Mouse (Mus musculus): Measurements from ENCODE around the gene Acot7.

- TF ChIP-seq CTCF (IDR thresholded peaks at IDR 0.05; ENCODE audit: extremely low read depth, insufficient read depth, insufficient read length, insufficient replicate concordance) (no peak), POLR2A (IDR thresholded peaks at IDR 0.05; ENCODE audit: low read depth, low read length) (no peak)
Measured at GRCm38 (mm10) chr4:152209623-152210022, 31.7 kb downstream of the Acot7 start.
